Mouse (Mus musculus) thymus, postnatal 25 days (tissue): ENCODE measurements at regions not wholly inside any gene's neighbourhood (a gene's known extent, or its start where the extent isn't known, plus 50 kb on each side); places are given as distances from the start of the nearest gene placed in this dataset.

Experiments
- DNase-seq: peaks from one replicate; pipeline ENCODE4 v3.0.0; 2022

DNA sequence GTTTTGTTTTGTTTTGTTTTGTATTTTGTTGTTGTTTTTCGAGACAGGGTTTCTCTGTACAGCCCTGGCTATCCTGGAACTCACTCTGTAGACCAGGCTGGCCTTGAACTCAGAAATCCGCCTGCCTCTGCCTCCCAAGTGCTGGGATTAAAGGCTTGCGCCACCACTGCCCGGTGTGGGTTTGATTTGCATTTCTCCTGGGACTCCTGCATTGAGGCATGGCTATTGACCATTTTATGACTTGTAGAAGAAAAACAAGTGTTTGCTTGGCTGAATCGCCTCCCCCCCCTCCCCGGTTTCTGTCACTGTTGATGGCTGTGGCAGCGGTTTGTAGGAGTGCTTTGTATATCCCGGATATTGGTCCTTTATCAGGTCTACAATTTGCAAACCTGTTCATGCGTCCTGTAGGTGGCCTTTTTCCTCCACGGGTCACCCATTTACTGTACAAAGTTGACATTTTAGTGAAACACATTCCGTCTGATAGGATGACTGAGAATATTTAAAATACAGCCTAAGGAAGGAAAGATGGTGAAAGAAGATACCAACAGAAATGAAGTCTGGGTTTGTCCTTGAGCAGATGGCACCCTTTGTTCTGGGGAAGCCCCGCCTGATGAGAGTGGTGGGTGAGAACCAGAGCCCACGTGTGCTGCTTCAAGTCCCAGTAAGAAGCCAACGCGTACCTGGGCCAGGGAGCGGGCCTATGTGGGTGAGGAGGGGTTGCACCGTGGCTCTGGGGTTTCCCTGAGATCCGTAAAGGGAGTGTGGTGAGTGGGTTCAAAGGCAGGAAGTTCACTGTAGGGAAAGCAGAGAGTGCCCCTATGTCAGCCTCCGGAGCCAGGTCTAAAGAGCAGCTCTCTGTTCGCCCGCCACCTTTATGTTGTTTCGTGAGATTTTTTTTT is 52.6 kb upstream of the Smndc1 start:
- peak; percentile 84 for DNase-seq

DNA sequence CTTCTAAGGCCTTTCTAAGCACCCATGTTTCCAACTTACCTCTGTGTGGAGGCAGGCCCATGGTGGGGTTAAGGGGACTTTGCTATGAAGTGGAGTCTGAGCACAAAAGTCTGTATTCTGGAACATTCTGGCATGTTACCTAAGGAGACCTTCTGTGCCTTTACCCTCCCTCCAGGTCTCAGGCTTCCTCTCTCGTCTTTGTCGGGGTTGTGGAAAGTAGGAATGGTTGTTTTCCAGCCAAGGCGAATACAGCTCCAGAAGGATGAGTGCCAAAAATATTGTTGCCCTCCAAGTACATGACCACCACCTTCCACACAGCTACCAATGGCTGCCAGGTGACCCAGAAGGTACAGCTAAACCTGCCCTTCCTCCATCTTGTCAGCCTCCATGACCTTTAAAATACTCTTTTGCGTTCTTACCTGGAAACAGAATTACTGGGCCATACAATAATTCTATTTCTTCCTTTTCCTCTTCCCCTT is 51.8 kb upstream of the Smndc1 start:
- DNase-seq, result no peak

DNA sequence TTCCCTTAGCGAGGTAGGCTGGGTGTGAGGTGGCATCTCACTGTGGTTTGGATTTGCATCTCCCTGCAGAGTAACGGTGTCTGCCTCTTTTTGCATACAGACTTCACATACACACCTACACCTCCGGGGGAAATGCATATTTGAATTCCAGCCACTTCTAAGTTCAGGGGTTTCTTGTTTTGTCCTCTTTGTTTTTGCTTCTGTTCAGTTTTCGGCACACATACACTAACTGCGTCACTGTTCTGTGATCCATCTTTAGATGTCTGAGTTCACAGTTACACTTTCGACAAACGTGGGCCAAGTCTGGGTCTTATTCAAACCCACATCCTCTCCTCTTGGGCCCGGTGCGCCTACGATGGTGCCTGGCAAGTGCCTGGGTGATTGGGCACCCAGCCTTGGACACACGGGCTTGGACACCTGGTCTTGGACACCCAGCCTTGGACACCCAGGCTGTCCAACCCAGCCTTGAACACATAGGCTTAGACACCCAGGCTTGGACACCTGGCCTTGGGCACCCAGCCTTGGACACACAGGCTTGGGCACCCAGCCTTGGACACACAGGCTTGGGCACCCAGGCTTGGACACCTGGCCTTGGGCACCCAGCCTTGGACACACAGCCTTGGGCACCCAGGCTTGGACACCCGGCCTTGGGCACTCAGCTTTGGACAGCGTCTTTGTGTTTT is 51.2 kb upstream of the Smndc1 start:
- peak; percentile 77 for DNase-seq

DNA sequence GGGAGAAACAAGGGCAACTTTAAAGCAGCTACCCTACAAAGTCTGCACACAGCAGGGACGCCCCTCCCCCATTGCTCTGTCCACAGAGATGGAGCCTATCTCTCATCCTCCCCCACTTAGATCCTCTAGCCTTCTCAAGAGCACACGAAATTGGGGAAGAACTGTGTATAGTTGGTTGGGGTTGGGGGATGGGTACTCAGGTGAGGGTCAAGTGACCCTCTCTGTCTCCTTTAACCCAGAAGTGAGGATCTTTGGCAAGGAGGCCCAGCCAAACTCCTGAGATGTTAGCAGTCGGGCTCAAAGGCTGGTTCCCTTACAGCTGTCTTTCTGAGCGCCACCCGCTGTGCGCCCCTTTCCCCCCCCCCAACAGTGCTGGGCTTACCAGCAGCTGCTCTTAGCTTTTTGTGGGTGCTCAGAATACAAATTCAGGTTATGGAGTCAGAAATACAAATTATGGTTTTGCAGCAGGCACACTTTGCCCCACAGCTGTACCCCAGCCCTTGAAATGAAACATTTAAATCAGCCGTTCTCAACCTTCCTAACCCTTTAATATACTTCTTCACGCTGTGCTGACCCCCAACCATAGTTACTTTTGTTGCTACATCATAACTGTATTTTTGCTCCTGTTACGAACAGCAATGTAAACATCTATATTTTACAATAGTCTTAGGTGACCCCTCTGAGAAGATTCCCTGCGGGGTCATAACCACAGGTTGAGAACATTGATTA is 50.1 kb upstream of the Smndc1 start:
- peak; percentile 82 for DNase-seq
